Mouse (Mus musculus) ZHBTc4 (cell line): Measurements from ENCODE around the gene Gm9112.
"Not testable (repeated sequence)": the region's sequence is repeated elsewhere in the genome, so short reads cannot be mapped to it uniquely, and the experiment has no call there.

Source experiments
- DNase-seq: peaks from one replicate; pipeline ENCODE4 v3.0.0-alpha.2; 2011; ENCODE audit warnings: low read depth, low spot score

Gene Gm9112

GRCm38 (mm10) chrX:102707535-102707934, at the start of gene Gm9112, which contains the start of gene Dmrtc1b:
Gene Gm9112, minus strand, starts transcription at chrX:102707635.
Gene Dmrtc1b, plus strand, starts transcription at chrX:102707865.
- DNase-seq, result not testable (repeated sequence)

GRCm38 (mm10) chrX:102724226-102724625, 16.8 kb upstream of the Gm9112 start:
- DNase-seq, result not testable (repeated sequence)

DNA sequence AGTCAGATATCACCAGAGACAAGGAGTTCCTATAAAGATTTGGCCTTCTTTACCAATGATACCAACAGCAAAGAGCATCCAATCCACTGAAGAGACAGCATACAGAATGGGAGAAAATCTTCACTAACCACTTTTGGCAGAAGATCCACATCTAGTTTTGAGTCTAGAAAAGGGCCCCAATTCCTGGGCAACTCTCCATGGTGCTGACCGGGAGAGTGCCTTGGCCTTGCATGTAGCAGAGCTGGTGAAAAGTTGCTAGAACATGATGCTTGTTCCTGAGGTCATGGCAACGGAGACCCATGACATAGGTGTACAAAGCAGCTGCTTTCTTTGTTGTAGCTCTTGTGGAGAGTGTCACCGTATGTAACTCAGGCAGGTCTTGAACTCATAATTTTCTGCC, 6.8 kb downstream of the Gm9112 start:
- peak; percentile 11 for DNase-seq

DNA sequence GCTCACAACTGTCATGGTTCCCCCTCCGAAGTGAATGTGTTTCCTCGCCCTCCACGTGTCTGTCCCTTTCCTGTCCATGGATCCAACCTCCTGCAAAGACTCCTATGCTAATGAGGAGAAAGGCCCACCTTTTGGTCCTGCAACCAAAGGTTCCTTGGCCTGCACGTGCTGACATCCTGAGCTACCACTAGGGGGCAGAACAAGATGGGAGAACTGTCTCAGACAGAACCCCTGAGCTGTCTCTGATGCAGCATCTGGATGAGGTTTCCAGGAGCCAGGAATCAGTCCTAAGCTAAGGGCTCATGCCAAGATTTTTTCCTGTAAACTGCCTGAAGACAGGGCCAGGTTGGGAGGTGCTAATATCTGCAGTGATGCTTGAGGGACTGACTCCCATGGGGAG, 18.2 kb downstream of the Gm9112 start:
- DNase-seq, result peak; percentile 39

GRCm38 (mm10) chrX:102686872-102687271, 20.6 kb downstream of the Gm9112 start, which contains the start of gene Gm3880:
Gene Gm3880, minus strand, starts transcription at chrX:102686972.
- DNase-seq, result not testable (repeated sequence)

- peak; percentile 46 for DNase-seq
Observed at GRCm38 (mm10) chrX:102684706-102685105, 22.7 kb downstream of the Gm9112 start.

DNA sequence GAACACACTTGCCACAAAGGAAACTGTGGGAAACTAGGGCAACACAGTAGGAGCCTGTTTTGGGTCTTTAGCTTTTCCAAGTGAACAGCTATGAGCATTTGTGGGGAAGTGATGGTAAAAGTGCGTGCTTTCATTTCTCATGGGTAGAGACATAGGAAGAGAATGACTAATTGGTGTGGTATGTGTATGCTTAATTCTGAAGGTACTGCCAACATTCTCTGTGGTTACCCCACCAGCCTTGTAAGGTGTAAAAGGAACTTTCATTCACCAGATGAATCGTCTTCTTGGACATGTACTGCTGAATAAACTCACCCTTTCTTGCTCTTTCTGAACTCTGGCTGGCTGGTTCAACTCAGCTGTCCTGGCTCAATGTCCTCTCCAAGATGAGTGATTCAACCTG, 40.8 kb downstream of the Gm9112 start:
- no peak for DNase-seq

GRCm38 (mm10) chrX:102660712-102661111, 46.7 kb downstream of the Gm9112 start:
- DNase-seq, result peak; percentile 28
